Mouse (Mus musculus) thymus, adult 18-20 months (tissue): ENCODE measurements around the gene Olfr1160.
"Not testable (repeated sequence)": the region's sequence is repeated elsewhere in the genome, so short reads cannot be mapped to it uniquely, and the experiment has no call there.

ENCODE experiments used
- DNase-seq, 2 experiments: peaks; one replicate each; pipeline ENCODE4 v3.0.0; 2022; ENCODE audit warnings: mixed read lengths in 2 of 2

Olfr1160 gene

DNA sequence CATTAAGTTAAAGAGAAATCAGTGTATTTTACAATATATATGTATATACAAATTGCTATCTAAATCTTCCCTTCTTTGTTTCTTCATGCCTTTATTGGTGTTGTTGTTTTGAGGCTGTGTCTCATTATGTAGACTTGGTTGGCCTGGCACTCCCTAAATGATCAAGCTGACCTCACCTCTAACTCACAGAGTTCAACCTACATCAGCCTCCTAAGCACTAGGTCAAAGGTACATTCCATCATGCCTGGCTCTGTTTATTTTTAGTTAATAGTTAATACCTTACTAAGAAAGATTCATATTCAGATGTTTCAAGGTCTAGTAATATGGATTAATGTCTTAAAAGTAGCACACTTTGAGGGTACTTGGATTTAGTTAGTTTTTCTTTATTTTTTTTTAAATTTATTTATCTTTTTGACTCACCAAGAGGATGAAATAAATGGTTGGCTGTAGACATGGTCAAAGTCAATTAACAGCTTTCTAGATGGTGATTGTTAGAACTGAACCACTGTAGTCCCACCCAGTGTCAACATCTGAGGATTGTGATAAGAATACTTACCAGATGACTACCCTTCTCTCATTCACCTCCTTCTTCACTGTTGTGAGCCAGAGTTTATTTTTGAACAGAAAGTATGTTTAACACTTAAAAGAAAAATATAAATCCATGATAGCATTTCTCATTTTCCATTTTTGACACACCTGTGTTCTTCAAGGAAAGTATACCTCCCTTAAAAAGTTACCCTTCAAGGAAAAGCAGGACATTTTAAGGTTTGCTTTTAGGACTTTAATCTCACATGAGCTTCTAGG, at the start of gene Olfr1160:
Gene Olfr1160, minus strand, starts transcription at position 754 of the 804 bp plus-strand sequence.
- no peak for DNase-seq

DNA sequence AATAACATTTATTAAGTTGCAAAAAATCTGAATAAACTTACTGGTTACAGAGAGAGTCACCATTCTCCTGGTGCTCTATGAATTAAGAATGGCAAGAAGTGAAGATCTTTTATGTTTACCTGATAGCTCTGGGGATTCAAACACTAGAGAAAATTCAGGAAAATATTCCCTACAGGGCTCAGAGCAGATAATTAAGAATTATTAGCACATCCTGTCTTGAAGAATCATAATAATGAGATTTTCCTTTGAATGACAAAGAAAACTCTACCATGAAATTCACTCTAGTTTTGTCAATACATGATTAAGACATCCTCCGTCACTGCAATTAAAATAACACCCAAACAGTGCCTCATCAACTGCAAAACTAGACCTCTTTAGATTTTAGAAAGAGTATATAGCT, 43.0 kb upstream of the Olfr1160 start, which contains the start of gene Olfr1162:
Gene Olfr1162, minus strand, starts transcription at position 101 of the 400 bp plus-strand sequence.
- no peak for DNase-seq

DNA sequence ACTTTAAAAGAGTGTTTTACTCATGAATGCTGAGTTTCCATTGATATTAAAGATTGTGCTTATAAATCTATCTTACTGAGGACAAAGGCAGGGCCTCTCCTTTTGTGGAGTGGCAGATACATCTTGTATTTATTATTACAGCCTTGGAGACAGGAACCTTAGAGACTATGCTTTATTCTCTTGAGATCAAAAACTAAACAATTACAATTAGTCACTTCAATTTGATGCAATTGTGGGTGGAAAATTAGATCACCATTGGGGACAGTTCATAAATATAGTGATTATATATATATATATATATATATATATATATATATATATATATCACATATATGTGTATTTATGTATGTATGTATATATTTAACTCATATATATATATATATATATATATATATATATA, 29.5 kb upstream of the Olfr1160 start, which contains the start of gene Olfr73:
Gene Olfr73, minus strand, starts transcription at position 101 of the 400 bp plus-strand sequence.
- DNase-seq: no peak

DNA sequence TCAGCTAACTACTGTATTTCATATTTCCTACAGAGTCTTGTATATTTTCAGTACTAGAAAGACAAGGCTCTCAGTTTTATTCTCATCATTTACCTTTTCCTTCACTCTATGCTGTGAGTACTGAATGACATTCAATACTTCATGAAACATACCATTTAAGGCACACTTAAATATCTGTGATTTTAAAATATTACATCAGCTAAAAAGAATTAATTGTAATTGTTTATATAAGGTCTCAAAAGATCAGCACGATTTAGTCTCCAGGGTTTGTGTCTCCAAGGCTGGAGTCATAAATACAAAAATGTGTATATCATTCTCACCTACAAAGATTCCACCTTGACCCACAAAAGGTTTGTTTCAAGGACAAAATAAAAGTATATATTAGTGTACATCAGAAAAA, 14.4 kb upstream of the Olfr1160 start, which contains the start of gene Olfr1161:
Gene Olfr1161, plus strand, starts transcription at position 301 of the 400 bp plus-strand sequence.
- DNase-seq: not testable (repeated sequence)

DNA sequence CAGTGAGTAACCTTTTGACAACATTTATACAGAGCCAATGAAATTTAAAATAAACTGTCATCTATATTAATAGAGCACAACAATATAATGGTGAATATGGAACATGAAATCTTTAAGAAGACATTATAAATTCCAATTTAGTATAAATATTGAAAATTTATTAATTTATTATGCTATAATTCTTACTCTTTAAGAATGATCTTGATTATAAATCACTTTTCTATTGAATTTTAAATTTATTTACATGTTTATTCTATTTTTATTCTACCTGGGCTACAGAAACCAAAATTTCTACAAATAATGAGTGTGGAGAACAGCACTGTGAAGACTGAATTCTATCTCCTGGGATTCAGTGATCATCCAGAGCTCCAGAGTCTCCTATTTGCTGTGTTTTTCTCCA, 18.3 kb downstream of the Olfr1160 start, which contains the start of gene Olfr1158:
Gene Olfr1158, plus strand, starts transcription at position 301 of the 400 bp plus-strand sequence.
- DNase-seq: no peak

DNA sequence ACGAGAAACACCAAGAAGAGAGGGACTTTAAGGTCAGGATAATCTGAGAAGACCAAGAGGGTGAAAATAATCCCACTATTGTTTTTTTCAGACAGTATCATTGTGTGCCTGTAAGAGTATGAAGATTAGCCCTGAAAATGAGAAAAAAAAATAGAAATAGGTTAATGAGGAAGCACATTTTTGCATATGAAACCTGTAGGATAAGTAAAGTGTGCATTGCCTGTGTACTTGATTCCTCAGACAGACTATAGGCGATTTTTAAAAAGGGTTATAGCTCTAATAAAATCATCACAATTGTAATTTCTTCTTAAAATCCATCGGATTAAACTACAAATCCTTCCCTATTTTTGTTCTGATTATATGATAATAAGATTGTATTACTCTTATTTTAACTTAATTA, 33.5 kb downstream of the Olfr1160 start, which contains the start of gene Olfr74:
Gene Olfr74, minus strand, starts transcription at position 101 of the 400 bp plus-strand sequence.
- no peak for DNase-seq

DNA sequence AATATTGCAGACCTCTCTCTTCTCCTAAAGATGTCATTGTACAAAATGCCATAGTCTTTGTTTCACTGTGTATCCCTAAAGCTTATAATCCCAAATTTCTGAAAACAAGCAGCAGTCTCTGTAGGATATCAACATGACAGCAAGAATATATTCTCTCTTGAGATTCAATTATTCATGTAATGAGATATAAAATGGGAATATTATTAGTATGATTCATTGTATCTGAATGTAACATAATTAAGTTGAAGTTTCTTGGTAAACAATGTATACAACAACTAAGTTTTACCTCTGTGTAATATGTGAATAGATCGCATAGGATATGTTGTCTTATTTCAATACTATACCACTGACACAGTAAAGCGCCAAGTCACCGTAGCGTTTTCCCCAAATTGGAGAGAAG, 39.9 kb downstream of the Olfr1160 start, which contains the start of gene Olfr1157:
Gene Olfr1157, minus strand, starts transcription at position 101 of the 400 bp plus-strand sequence.
- DNase-seq: no peak

DNA sequence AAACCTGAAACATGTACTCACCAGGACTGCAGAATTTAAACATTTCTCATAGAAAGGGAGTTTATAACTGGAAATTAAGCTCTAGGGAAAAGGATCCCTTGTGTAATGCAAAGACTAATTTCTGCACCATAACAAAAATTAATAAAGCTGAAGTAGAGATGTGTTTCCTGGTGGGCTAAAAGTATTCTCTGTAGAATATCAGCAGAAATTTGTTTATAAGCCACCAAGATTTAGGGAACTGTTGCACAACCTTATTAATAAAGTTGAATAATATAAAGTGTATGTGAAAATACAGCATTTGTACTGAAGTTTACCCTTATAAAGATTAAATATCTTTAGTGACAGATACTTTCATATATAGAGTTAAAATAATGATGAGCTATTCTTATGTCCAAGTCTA, 55.1 kb downstream of the Olfr1160 start, which contains the start of gene Olfr1156:
Gene Olfr1156, minus strand, starts transcription at position 101 of the 400 bp plus-strand sequence.
- no peak for DNase-seq
